Mouse (Mus musculus): ENCODE measurements around the gene 3100002H09Rik.

The 3100002H09Rik gene

GRCm38 (mm10) chr4:124614189-124614588 is 3.6 kb upstream of the 3100002H09Rik start:
- DNase-seq, result no peak

- DNase-seq, result no peak
Measured at GRCm38 (mm10) chr4:124611768-124612167, 1.2 kb upstream of the 3100002H09Rik start.

GRCm38 (mm10) chr4:124610066-124610465 is 537 bp downstream of the 3100002H09Rik start:
- DNase-seq, result no peak

- no peak for DNase-seq
Measured at GRCm38 (mm10) chr4:124607166-124607565, 3.4 kb downstream of the 3100002H09Rik start.

GRCm38 (mm10) chr4:124606180-124606579 is 4.4 kb downstream of the 3100002H09Rik start:
- DNase-seq, result no peak

GRCm38 (mm10) chr4:124605255-124605654 is 5.3 kb downstream of the 3100002H09Rik start:
- DNase-seq, result no peak

GRCm38 (mm10) chr4:124603712-124604111 is 6.9 kb downstream of the 3100002H09Rik start:
- no peak for DNase-seq

- DNase-seq, result no peak
Measured at GRCm38 (mm10) chr4:124595929-124596328, 14.7 kb downstream of the 3100002H09Rik start.

GRCm38 (mm10) chr4:124594933-124595332 is 15.7 kb downstream of the 3100002H09Rik start:
- DNase-seq, result peak; percentile 58 to 68

- no peak for DNase-seq
Measured at GRCm38 (mm10) chr4:124593691-124594090, 16.9 kb downstream of the 3100002H09Rik start.

- no peak for DNase-seq
Measured at GRCm38 (mm10) chr4:124593210-124593609, 17.4 kb downstream of the 3100002H09Rik start.

- no peak for DNase-seq
Measured at GRCm38 (mm10) chr4:124592241-124592640, 18.4 kb downstream of the 3100002H09Rik start.

GRCm38 (mm10) chr4:124580695-124581094 is 29.9 kb downstream of the 3100002H09Rik start:
- no peak for DNase-seq

- DNase-seq, result no peak
Measured at GRCm38 (mm10) chr4:124575955-124576445, 34.6 kb downstream of the 3100002H09Rik start.

GRCm38 (mm10) chr4:124575269-124575954 is 35.2 kb downstream of the 3100002H09Rik start:
- DNase-seq, result no peak

GRCm38 (mm10) chr4:124573586-124573985 is 37.0 kb downstream of the 3100002H09Rik start:
- no peak for DNase-seq

- peak; percentile 50 to 51 for DNase-seq
Measured at GRCm38 (mm10) chr4:124570977-124571376, 39.6 kb downstream of the 3100002H09Rik start.

- DNase-seq, result no peak
Measured at GRCm38 (mm10) chr4:124569661-124570060, 40.9 kb downstream of the 3100002H09Rik start.

GRCm38 (mm10) chr4:124563371-124563770 is 47.2 kb downstream of the 3100002H09Rik start:
- DNase-seq, result no peak

GRCm38 (mm10) chr4:124562721-124563120 is 47.9 kb downstream of the 3100002H09Rik start:
- no peak for DNase-seq

All from lung, adult 18-20 months (tissue).